Mouse (Mus musculus) CD4-positive, CD25-positive, alpha-beta regulatory T cell, adult 9 weeks (primary cell): Measurements from ENCODE around the gene Alkbh7. TPM values are rescaled to one million over a fixed set of nuclear protein-coding genes. Genes with fewer than 3 reads are reported as not detected.

ENCODE experiments used
- polyA plus RNA-seq: library from polyadenylated mRNA; unstranded; fragments of 100-300 nt; shearing (Covaris generic); gene quantifications from one replicate; pipeline ENCODE4 v1.2.1, GENCODE M21; 2017

Gene Alkbh7
- polyA plus RNA-seq, result 46.9 TPM

DNA sequence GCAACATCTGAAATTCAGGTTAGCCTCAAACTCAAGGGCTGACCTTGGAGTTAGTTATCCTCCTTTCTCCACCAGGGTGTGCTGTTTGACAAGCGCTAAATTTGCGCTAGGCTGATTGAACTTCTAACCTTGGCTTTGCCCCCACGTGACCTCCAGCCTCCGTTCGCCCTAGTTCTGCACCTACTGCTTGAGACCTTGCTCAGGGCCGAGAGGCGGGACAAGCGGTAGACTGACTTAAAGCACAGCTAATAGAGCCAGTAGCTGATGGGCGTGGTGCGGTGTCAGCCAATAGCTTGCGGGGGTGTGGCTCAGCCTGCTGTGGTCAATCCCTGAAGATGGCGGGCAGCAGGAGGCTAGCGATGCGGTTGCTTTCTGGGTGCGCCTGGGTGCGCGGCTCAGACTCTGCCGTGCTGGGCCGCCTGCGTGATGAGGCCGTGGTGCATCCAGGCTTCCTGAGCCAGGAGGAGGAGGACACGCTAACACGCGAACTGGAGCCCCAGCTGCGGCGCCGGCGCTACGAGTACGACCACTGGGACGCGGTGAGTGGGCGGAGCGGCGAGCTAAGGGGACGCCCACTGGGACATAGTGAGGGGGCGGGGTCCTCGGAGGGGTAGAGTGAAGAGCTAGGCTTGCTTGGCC, at the start of gene Alkbh7:
TSS of gene Alkbh7 (plus strand) at position 311 of the 639 bp plus-strand sequence.

DNA sequence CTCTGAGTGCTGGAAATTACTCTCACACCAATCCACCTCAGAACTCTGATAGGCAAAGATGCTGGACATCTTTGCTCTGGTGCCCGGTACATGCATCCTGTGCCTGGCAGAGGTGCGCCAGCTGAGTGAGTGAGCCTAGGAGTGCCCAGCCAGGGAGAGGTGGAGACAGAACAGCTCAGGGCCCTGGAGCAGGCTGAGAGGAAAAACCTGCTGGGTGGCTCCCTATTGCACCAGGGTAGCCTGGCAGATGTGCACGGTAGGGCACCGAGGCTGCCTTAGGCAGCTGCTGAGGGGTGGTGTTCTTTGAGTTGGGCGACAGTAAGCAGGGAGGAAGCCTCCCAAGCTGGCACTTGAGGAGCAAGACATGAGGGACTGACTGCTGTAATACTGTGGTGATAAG, 15.1 kb upstream of the Alkbh7 start, which contains the start of gene Acer1:
TSS of gene Acer1 (minus strand) at position 114 of the 400 bp plus-strand sequence.

DNA sequence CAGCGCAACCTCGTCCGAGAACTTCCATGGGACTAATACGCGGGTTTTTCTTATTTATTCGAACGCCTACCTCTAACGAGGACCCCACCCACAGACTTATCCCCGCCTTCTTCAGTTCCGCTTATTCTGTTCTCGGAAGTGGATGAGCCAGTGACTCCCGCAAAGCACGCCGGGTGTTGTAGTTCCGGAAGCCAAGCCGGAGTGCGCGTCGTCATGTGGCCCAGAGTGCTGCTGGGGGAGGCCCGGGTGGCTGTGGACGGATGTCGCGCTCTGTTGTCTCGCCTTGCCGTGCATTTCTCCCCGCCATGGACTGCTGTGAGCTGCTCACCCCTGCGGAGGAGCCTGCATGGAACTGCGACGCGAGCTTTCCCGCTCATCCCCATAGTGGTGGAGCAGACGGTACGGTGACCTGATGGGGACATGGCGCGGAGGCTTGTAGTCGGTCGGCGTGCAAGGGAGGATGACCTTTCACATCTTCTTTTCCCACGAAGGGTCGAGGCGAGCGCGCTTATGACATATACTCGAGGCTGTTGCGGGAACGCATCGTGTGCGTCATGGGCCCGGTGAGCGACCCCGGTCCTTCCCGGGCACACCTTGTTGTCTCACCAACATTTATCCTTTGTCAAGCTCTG, 6.9 kb upstream of the Alkbh7 start, which contains the start of gene Clpp:
TSS of gene Clpp (plus strand) at position 191 of the 632 bp plus-strand sequence.

DNA sequence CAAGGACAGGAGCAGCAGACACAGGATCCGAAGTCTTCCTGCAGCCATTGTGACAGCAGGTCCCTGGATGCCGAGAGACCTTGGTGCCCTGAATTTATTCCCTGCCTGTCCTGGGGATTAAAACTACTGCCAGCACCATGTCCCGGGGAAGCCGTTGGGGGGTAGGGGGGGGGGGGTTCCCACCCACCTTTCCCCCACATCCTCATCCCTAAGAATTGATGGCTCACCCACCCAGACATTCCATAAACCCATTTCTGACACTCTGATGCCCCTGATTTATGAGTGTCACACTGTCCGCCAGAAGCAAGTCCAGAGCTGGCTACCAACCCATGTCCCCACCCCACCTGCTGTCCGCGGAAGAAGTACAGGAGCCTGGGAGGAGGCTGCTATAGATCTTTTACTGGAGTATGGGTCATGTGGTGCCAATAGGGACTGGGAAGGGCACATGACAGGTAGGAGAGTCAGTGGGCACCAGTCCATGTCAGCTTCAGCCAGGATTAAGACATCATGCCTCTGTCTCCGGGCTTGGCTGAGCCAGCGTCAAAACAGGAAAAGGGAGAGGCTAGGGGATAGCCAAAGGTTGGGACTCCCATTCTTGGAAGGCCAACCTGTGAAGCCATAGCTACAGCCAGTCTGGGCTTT, 3.0 kb downstream of the Alkbh7 start, which contains the start of gene Pspn:
TSS of gene Pspn (minus strand) at position 51 of the 642 bp plus-strand sequence.

DNA sequence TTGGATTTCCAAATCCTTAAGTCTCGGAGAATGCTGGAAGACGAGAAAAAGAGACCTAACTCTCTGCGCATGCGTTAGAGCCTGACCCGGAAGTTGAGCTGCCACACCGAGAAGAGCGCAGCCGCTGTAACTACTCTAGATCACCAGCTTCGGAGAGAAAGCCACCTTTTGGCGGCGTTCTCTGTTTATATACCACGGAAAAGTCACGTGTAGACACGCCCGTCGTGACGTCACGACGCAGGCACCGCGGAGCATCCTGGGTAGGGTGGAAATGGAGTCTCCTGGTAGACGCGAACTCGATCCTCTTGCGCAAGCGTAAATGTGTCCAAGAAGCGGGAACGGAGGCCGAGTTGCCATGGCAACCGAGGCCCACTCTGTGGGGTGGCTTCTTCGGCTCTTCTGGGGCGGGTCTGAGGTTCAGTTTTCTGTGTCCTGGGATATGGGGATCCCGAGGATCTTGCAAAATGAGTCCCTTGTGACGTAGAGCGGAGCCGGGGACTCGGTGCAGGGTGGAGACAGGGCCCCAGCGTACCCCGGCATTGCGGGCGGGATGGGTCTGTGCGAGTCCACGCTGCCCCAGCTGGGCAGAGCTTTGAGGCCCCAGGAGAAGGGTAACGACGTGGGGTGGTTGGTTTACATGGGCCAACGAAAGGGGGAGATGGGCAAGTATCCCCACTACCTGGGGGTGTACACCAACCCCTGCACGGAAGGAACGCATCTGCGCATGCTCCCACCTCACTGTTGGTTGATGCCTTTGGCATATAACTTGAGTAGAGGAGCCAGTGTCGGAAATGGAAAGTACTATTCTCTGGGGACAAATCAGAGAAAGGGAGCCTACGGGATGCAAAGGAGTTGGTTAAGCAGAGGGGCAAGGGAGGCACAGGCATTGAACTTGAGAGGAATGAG, 14.3 kb downstream of the Alkbh7 start, which contains the start of the genes Gtf2f1 and Gm17949:
TSS of gene Gtf2f1 (minus strand) at position 53 of the 906 bp plus-strand sequence.
TSS of gene Gm17949 (plus strand) at position 234 of the 906 bp plus-strand sequence.

DNA sequence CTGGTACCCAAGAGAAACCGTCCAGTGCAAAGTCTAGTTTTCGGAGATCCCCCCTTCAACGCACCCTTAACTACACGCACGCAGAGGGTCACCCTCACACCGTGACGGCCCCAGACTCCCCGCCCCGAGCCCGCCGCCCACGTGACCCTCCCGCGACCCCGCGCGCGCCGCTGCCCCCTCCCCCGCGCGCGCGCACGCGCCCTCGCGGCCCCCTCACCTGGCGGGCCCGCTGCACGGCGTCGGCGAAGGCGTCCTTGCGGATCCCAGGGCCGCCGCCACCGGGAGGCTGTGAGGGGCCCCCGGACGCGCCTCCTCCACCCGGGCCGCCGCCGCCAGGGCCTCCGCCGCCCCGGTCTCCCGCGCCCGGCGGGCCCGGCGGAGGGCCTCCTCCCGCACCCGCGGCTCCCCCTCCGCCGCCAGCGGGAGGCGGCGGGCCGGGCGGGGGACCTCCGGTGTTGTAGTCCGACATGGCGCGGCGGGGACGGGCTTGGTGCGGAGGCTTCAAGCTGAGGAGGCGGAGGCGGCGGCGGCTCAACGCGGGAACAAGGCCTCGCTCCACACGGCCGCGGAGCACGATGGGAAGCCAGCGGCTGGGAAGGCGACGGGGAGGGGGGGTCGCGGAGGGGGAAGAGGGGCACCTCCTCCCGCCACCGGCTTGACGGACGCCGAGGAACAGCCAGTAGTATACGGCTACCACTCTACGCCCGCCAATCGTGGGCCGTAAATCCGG, 34.0 kb downstream of the Alkbh7 start, which contains the start of gene Khsrp:
TSS of gene Khsrp (minus strand) at position 592 of the 730 bp plus-strand sequence.

DNA sequence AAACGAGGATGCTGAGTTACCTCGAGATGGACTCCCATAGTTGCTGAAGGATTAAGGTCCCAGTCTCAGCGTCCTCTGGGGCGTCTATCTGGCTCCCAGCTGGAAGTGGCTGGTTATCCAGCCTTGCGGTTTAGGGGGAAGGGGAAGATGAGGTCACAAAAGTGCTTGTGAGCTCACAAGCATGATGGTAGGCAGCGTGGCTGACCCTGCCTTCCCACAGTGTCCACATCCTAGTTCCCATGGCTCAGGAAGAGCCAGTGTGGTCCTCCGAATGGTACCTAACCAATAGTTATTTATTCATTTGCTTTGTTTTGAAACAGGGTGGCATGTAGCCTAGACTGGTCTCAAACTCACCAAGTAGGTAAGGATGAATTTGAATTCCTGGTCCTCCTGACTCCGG, 44.4 kb downstream of the Alkbh7 start, which contains the start of gene Slc25a41:
TSS of gene Slc25a41 (minus strand) at position 101 of the 400 bp plus-strand sequence.

Other genes starting within 250 kb of the Alkbh7 start
- gene Nrtn, start 239.8 kb upstream of the Alkbh7 start, polyA plus RNA-seq, result not detected
- gene Dus3l, start 232.6 kb upstream of the Alkbh7 start, polyA plus RNA-seq, result 64.4 TPM
- gene Prr22, start 227.1 kb upstream of the Alkbh7 start, polyA plus RNA-seq, result 1.6 TPM
- gene Rfx2, start 166.3 kb upstream of the Alkbh7 start, polyA plus RNA-seq, result 1.0 TPM
- 0.10 TPM for gene Acsbg2, start 122.9 kb upstream of the Alkbh7 start, polyA plus RNA-seq
- gene 1700061G19Rik, start 121.9 kb upstream of the Alkbh7 start, polyA plus RNA-seq, result 0.43 TPM
- 2.8 TPM for gene Mllt1, start 61.9 kb upstream of the Alkbh7 start, polyA plus RNA-seq
- gene Acer1, start 15.2 kb upstream of the Alkbh7 start, polyA plus RNA-seq, result not detected
- 93.4 TPM for gene Clpp, start 7.0 kb upstream of the Alkbh7 start, polyA plus RNA-seq
- gene Pspn, start 2.7 kb downstream of the Alkbh7 start, polyA plus RNA-seq, result not detected
- 98.1 TPM for gene Gtf2f1, start 13.9 kb downstream of the Alkbh7 start, polyA plus RNA-seq
- 0.84 TPM for gene Gm17949, start 14.1 kb downstream of the Alkbh7 start, polyA plus RNA-seq
- gene Khsrp, start 34.2 kb downstream of the Alkbh7 start, polyA plus RNA-seq, result 9.0 TPM
- gene Slc25a41, start 44.3 kb downstream of the Alkbh7 start, polyA plus RNA-seq, result not detected
- gene Crb3, start 61.8 kb downstream of the Alkbh7 start, polyA plus RNA-seq, result 2.7 TPM
- gene Slc25a23, start 62.5 kb downstream of the Alkbh7 start, polyA plus RNA-seq, result 3.3 TPM
- gene Dennd1c, start 81.2 kb downstream of the Alkbh7 start, polyA plus RNA-seq, result 310 TPM
- gene Tubb4a, start 90.4 kb downstream of the Alkbh7 start, polyA plus RNA-seq, result 3.3 TPM
- 10.4 TPM for gene Tnfsf9, start 108.0 kb downstream of the Alkbh7 start, polyA plus RNA-seq
- gene Cd70, start 152.4 kb downstream of the Alkbh7 start, polyA plus RNA-seq, result 0.88 TPM
- gene Tnfsf14, start 196.8 kb downstream of the Alkbh7 start, polyA plus RNA-seq, result 13.4 TPM
- gene C3, start 230.8 kb downstream of the Alkbh7 start, polyA plus RNA-seq, result 3.5 TPM